Comparison of ENCODE assay signal across 13 mouse cellular contexts in the genomic region with DNA sequence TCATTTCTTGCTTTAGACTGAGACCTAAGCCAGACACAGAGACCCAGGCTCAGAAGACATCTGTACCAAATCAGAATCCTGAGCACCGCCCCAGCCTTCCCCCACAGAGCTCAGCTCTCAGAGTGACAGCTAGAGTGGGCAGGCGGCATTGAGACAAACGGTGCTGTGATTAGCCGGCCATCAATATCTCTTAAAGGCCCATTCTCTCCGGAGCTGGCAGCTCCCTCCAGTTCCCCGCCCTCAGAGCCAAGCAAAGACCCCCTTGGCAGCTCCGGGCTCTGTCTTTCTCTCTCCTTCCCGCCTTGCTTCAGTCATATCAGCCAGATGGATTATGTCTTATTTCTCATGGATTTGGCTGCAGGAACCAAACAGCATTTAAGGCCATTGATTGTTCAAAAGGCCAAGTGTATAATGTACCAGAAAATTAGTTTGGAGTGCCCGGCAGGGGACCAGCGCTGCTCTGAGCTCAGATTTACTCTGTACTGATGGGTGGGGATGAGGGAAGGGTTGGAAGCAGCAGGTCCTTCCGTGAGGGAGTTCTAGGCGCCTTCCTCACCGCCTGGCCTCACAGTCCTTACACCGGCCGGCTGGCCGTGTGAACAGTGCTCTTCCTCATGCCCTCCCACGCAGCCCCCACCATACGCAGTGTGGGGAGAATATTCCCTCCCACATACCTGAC.
A peak's percentile ranks its signal among the peaks of the same experiment; 100 is the strongest.
DNase-seq lines count a peak whose midpoint lies in the region; ATAC-seq lines count a peak whose summit lies in the region.
"Had no signal": no experiment of that assay in that cellular context is flagged by ENCODE, and none has a peak within 500 bp of the region (broad histone marks: within the 10 kb centered on the region; RNA-seq: fewer than 3 reads in every experiment).

No protein-coding gene starts in this region.

- peaks cover 42% of the 10 kb centered on the region for H3K4me1 ChIP-seq in hindbrain, embryonic 10.5 days (replicated peaks)
- H3K4me1 ChIP-seq in midbrain, embryonic 11.5 days (ENCODE audit: control insufficient read depth, insufficient read depth, low read length) = peaks cover 12% of the 10 kb centered on the region
- H3K4me1 ChIP-seq in stomach, embryonic 14.5 days (ENCODE audit: control insufficient read depth, insufficient read depth, low read length) = no peaks in the 10 kb centered on the region

- no peak overlapping the region for H3K9ac ChIP-seq in midbrain, embryonic 11.5 days (ENCODE audit: low read length)
- H3K9ac ChIP-seq in stomach, embryonic 14.5 days (replicated peaks; ENCODE audit: low read depth, low read length) = no peak overlapping the region
- H3K9ac ChIP-seq: lung, embryonic 14.5 days had no signal

- 24% methylated on average over 18 of the region's 18 CpGs for WGBS in hindbrain, embryonic 10.5 days
- 36% methylated on average over 18 of the region's 18 CpGs for WGBS in midbrain, embryonic 11.5 days
- WGBS in stomach, embryonic 14.5 days = 16% methylated on average over 18 of the region's 18 CpGs

- no peak overlapping the region for H3K4me2 ChIP-seq in midbrain, embryonic 11.5 days
- no peak overlapping the region for H3K4me2 ChIP-seq in stomach, embryonic 14.5 days (replicated peaks; ENCODE audit: low read depth, low read length)
- H3K4me2 ChIP-seq: lung, embryonic 14.5 days had no signal

- ATAC-seq in midbrain, embryonic 11.5 days (ENCODE audit: low FRiP score) = peak; percentile 42; the same call in 1 of the 2 replicates
- 0 out of 2 replicates have a peak, but pooled peaks have one; percentile 18 for ATAC-seq in stomach, embryonic 14.5 days (ENCODE audit: insufficient number of reproducible peaks, insufficient read depth, low FRiP score, low read depth)

- peak overlapping the region; percentile 66 for H3K27ac ChIP-seq in hindbrain, embryonic 10.5 days
- H3K27ac ChIP-seq in midbrain, embryonic 11.5 days (ENCODE audit: low read depth, low read length) = no peak overlapping the region
- H3K27ac ChIP-seq in stomach, embryonic 14.5 days (ENCODE audit: low read length) = no peak overlapping the region
- H3K27ac ChIP-seq: limb, embryonic 10.5 days had no signal

- H3K4me3 ChIP-seq in hindbrain, embryonic 10.5 days = peak overlapping the region; percentile 18; the same call in 1 of the 2 replicates
- no peak overlapping the region for H3K4me3 ChIP-seq in midbrain, embryonic 11.5 days (ENCODE audit: low read depth, low read length)
- H3K4me3 ChIP-seq in stomach, embryonic 14.5 days (ENCODE audit: low read depth, low read length) = no peak overlapping the region
- H3K4me3 ChIP-seq: limb, embryonic 10.5 days had no signal

- no peaks in the 10 kb centered on the region for H3K9me3 ChIP-seq in hindbrain, embryonic 10.5 days
- H3K9me3 ChIP-seq in midbrain, embryonic 11.5 days (ENCODE audit: control insufficient read depth, low read length) = no peaks in the 10 kb centered on the region
- no peaks in the 10 kb centered on the region for H3K9me3 ChIP-seq in stomach, embryonic 14.5 days (ENCODE audit: control insufficient read depth, low read depth, low read length)
- H3K9me3 ChIP-seq: limb, embryonic 10.5 days had no signal

- H3K27me3 ChIP-seq in hindbrain, embryonic 10.5 days (ENCODE audit: insufficient read depth, poor library complexity, severe bottlenecking) = peaks cover 30% of the 10 kb centered on the region
- no peaks in the 10 kb centered on the region for H3K27me3 ChIP-seq in midbrain, embryonic 11.5 days (ENCODE audit: control insufficient read depth, insufficient read depth, low read length)
- no peaks in the 10 kb centered on the region for H3K27me3 ChIP-seq in stomach, embryonic 14.5 days (ENCODE audit: control insufficient read depth, insufficient read depth, low read length)

- intact Hi-C loops in left cerebral cortex, postnatal 4 days (cut with DNase I) = no loop called here

- peak; percentile 60 for DNase-seq in left cerebral cortex, postnatal 4 days
- no peak for DNase-seq in left cerebral cortex, adult 11 months (ENCODE audit: low spot score)
- peak; percentile 37 for DNase-seq in hindbrain, embryonic 10.5 days (ENCODE audit: low spot score)
- peak; percentile 90 for DNase-seq in midbrain, embryonic 11.5 days (ENCODE audit: low spot score, missing footprints)
- DNase-seq in thymus, postnatal 14 days = no peak
- DNase-seq in lung, postnatal 14 days = no peak
- no peak for DNase-seq in Muller cell, postnatal 12 days (ENCODE audit: inconsistent ontology term)
- DNase-seq: cerebellum, adult 11-12 months; gastrocnemius, postnatal 14 days had no signal

- no peaks in the 10 kb centered on the region for H3K36me3 ChIP-seq in hindbrain, embryonic 10.5 days
- no peaks in the 10 kb centered on the region for H3K36me3 ChIP-seq in midbrain, embryonic 11.5 days (ENCODE audit: control insufficient read depth, insufficient read depth, low read length)
- no peaks in the 10 kb centered on the region for H3K36me3 ChIP-seq in stomach, embryonic 14.5 days (ENCODE audit: control insufficient read depth, insufficient read depth, low read length)
- H3K36me3 ChIP-seq: G1E; limb, embryonic 10.5 days had no signal

Comparison
In these comparisons a context has a peak if more than half of its experiments do, and no peak if none do; other contexts are left out.
1. DNase-seq: peak in left cerebral cortex, postnatal 4 days (single experiment), hindbrain, embryonic 10.5 days (single experiment) and midbrain, embryonic 11.5 days (single experiment); none in left cerebral cortex, adult 11 months (single experiment), thymus, postnatal 14 days (single experiment), lung, postnatal 14 days (single experiment) and Muller cell, postnatal 12 days (single experiment).